Mouse (Mus musculus) heart, adult 8-10 months (tissue): ENCODE data around the gene Btbd35f23. TPM values are rescaled to one million over a fixed set of nuclear protein-coding genes. Genes with fewer than 3 reads are reported as not detected.
"Not testable (repeated sequence)": the region's sequence is repeated elsewhere in the genome, so short reads cannot be mapped to it uniquely, and the experiment has no call there.

Experiments
- DNase-seq: peaks from one replicate; pipeline ENCODE4 v3.0.0; 2022; ENCODE audit warnings: low spot score
- total RNA-seq, 4 experiments: library from RNA; stranded (reverse); gene quantifications; 2 replicates each; pipeline ENCODE4 v1.2.4; 2022

The Btbd35f23 gene
- not detected for total RNA-seq

DNA sequence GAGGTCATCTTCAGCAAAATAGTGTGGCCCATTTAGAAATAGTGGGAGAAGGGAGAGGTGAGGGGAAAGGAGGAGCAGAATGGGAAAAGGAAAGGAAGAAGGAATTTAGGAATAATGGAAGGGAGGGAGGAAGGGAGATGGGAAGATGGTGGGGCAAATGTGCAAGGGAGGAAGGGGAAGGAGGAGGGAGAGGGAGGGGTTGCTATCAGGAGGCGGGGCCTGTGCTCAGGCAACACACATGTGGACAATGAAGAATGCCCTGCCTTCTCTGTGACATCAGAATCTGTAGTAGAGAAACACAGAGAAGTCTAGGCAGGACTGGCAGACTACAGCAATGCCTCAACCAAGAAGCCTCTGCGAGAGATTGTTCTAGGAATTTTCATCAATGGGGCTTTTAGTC, at the start of gene Btbd35f23:
Gene Btbd35f23 (plus strand): TSS at position 301 of the 400 bp plus-strand sequence.
- DNase-seq: not testable (repeated sequence)

Other genes with a start within 250 kb of the Btbd35f23 start
- gene Btbd35f24, start 119.0 kb downstream of the Btbd35f23 start, total RNA-seq: not detected